Mouse (Mus musculus): ENCODE data around the gene Cdkal1.

Gene Cdkal1

DNA sequence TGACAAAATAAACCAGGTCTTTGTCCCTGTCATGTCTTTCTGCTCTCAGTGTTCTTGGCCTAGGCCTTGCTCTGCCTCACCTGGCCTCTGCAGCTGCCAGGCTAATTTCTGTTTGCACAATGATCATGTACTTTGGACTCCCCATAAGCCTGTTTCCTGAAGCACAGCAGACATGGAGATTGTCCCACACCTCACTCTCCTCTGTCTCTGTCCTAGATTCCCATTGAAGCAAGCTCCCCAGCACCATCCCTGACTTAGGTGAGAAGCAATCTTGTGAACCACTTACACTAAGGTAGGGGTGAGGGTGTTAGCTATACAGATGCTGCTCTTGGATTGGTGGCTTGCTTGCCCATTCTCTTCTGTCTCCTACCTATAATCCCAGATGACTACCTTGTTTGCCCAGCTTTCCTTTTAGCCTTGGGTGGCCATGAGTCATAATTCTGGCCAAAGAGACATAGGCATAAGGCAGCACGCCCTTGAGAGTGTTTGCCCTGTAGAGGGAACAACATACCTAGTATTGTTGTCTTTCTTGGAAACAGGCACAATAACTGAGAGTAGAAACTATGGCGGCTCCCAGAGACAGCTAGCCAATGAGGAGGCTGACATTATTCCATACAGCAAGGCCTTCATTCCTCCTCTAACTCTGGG, 692.5 kb downstream of the Cdkal1 start:
- DNase-seq, result no peak

DNA sequence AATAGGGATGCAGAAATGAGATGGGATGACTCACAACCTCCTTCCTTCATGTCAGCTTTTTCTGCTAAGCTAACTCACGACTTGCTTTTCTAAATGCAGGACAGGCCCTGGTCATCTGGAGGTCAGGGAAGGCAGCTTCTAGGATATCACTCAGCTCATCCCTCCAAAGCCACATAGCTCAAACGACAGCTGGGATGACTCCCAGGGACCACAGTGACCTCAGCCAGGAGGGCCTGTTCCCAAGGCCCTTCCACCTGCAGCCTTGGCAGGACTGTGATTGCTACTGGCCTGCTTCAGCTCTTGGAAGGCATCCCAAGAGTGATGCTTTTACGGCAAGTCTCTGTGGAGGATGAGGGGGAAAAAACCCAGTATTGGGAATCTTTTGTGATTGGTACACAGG, 693.0 kb downstream of the Cdkal1 start:
- DNase-seq, result no peak

DNA sequence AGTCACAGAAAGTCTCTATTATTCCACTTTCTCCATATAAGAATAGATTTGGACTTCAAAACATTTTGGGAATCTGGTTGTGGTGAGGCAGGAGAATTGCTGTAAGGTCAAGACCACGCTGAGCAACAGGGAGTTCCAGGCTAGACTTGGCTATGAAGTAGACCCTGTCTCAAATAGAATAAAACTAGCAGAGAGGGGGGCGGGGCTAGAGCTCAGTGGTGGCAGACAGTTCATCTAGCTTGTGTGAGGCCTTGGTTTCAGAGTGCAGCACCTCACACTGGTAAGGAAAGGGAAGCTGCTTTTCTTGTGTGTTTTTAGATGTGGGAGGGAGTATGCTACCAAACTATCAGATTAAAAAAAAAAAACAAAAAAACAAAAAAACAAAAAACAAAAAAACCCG, 694.0 kb downstream of the Cdkal1 start:
- no peak for DNase-seq

GRCm38 (mm10) chr13:29156703-29157102, 698.8 kb downstream of the Cdkal1 start:
- no peak for DNase-seq

DNA sequence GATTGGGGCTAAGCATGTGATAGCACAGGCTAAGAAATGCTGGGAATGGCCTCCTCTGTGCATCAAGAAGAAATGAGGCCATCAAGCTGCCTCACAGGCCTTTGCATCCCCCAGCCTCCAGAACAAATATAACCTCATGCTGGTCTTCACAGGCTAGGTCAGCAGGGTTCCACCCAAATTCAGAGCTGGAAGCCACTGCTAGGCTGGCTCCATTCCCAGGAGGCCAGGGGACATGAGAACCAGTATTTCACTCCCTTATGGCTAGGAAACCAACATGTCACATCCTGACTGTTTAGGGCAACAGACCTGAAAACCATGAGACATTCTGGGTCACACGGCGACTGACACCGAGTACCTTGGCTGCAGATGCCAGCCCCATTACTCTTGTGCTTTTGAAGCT, 700.2 kb downstream of the Cdkal1 start:
- no peak for DNase-seq

DNA sequence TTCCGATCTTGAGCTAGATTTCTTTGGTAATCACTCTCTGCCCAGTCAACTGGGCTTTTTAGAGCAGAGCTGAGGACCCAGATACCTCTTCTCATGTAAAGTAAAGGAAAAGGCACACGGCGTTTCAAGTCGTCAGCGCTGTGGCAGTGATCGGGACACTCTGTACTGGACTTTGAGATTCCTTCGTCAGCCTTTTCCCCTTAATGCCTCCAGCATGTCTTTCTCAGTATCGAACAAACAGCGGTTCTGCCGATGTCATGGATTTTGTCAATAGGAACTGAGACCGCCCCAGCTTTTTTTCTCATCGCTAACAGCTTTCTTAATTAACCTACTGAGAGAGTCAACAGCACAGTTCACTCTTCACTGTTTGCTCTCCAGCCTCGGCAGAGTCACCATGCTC, 705.4 kb downstream of the Cdkal1 start:
- DNase-seq, result peak in 1 of 2 experiments; percentile 32

DNA sequence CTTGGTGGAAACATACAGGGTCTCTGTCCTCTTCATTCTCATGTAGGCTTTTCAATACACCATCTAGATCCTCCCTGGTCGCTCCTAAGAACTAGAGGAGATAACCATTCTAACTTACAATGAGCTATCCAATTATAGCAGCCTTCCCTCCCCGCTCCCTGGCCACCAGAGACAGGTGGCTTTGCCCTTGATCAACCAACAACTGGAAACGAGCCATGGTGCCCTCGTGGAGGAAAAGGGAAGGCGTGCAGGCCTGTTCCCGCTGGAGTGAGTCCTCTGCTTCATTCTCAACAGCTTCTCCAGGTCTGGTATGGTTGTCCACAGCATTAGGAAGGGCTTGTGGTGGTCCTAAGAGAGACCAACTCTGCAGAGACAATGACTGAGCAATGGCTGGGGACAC, 706.1 kb downstream of the Cdkal1 start:
- no peak for DNase-seq

DNA sequence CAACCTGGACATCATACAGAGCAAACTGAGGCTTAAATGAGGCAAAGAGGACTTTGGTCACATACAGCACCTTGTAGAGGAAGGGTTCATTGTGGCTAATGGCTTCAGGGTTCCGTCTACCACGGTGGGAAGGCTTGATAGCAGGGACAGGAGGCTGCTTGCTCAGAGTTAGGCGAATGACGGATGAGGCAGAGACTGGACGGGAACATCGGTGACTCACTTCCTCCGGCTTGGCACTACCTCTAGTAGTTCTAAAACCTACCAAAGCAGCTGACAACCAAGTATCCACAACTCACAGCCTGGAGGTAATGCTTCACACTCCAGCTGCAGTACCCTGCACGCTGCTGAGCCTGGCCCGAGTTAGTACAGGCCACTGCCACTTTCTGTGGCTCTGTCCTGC, 706.9 kb downstream of the Cdkal1 start:
- DNase-seq, result no peak

Measured in kidney, adult 8-10 months (tissue).